Mouse (Mus musculus): ENCODE results near the gene Nek9. TPM values are rescaled to one million over a fixed set of nuclear protein-coding genes. Genes with fewer than 3 reads are reported as not detected.

Nek9 gene
- total RNA-seq (2015) (34.0 and 36.1 TPM in 2 replicates), total RNA-seq (2017) (20.4 and 23.6 TPM in 2 replicates)

- ATAC-seq (replicated peaks; ENCODE audit: poor library complexity) = peak; percentile 86
These were observed at the start of gene Nek9 for GRCm38 (mm10) chr12:85339243-85339729. Nek9 (minus strand) TSS chr12:85339362.

- ATAC-seq (replicated peaks; ENCODE audit: poor library complexity) = no peak
These were observed 46.8 kb upstream of the Nek9 start for GRCm38 (mm10) chr12:85385995-85386375.

- ATAC-seq (replicated peaks; ENCODE audit: poor library complexity) = peak; percentile 43
These were observed 46.3 kb upstream of the Nek9 start for GRCm38 (mm10) chr12:85385329-85385994.

GRCm38 (mm10) chr12:85382761-85383680 is 43.9 kb upstream of the Nek9 start:
- 0 out of 2 replicates have a peak, but pooled peaks have one; percentile 14 for ATAC-seq (replicated peaks; ENCODE audit: poor library complexity)

- 0 out of 2 replicates have a peak, but pooled peaks have one; percentile 18 for ATAC-seq (replicated peaks; ENCODE audit: poor library complexity)
These were observed 42.4 kb upstream of the Nek9 start for GRCm38 (mm10) chr12:85381570-85381969.

GRCm38 (mm10) chr12:85380942-85381341 is 41.8 kb upstream of the Nek9 start:
- ATAC-seq (replicated peaks; ENCODE audit: poor library complexity) = no peak

- ATAC-seq (replicated peaks; ENCODE audit: poor library complexity) = no peak
These were observed 41.1 kb upstream of the Nek9 start for GRCm38 (mm10) chr12:85380308-85380707.

- no peak for ATAC-seq (replicated peaks; ENCODE audit: poor library complexity)
These were observed 39.1 kb upstream of the Nek9 start for GRCm38 (mm10) chr12:85378271-85378670.

GRCm38 (mm10) chr12:85374561-85375272 is 35.6 kb upstream of the Nek9 start, which contains the start of gene Tmed10:
Tmed10 (minus strand) TSS chr12:85374847.
- peak; percentile 83 for ATAC-seq (replicated peaks; ENCODE audit: poor library complexity)

- ATAC-seq (replicated peaks; ENCODE audit: poor library complexity) = peak; percentile 62
These were observed 34.7 kb upstream of the Nek9 start for GRCm38 (mm10) chr12:85373591-85374560.

- peak; percentile 35 for ATAC-seq (replicated peaks; ENCODE audit: poor library complexity)
These were observed 33.0 kb upstream of the Nek9 start for GRCm38 (mm10) chr12:85372068-85372665.

- no peak for ATAC-seq (replicated peaks; ENCODE audit: poor library complexity)
These were observed 29.4 kb upstream of the Nek9 start for GRCm38 (mm10) chr12:85368441-85369063.

- no peak for ATAC-seq (replicated peaks; ENCODE audit: poor library complexity)
These were observed 27.1 kb upstream of the Nek9 start for GRCm38 (mm10) chr12:85366271-85366670.

GRCm38 (mm10) chr12:85362510-85362909 is 23.3 kb upstream of the Nek9 start:
- ATAC-seq (replicated peaks; ENCODE audit: poor library complexity) = no peak

- ATAC-seq (replicated peaks; ENCODE audit: poor library complexity) = no peak
These were observed 22.4 kb upstream of the Nek9 start for GRCm38 (mm10) chr12:85361580-85361979.

- ATAC-seq (replicated peaks; ENCODE audit: poor library complexity) = no peak
These were observed 22.0 kb upstream of the Nek9 start for GRCm38 (mm10) chr12:85361165-85361564.

GRCm38 (mm10) chr12:85354061-85354460 is 14.9 kb upstream of the Nek9 start:
- no peak for ATAC-seq (replicated peaks; ENCODE audit: poor library complexity)

GRCm38 (mm10) chr12:85350407-85351232 is 11.5 kb upstream of the Nek9 start:
- ATAC-seq (replicated peaks; ENCODE audit: poor library complexity) = no peak
